Mouse (Mus musculus) cerebellum, postnatal 10 days (tissue): Measurements from ENCODE around the gene Nudt21.

Source experiments
- DNase-seq, 2 experiments: peaks; one replicate each; pipeline ENCODE4 v3.0.0; 2021; ENCODE audit warnings: mixed read lengths in 2 of 2

Nudt21 gene

DNA sequence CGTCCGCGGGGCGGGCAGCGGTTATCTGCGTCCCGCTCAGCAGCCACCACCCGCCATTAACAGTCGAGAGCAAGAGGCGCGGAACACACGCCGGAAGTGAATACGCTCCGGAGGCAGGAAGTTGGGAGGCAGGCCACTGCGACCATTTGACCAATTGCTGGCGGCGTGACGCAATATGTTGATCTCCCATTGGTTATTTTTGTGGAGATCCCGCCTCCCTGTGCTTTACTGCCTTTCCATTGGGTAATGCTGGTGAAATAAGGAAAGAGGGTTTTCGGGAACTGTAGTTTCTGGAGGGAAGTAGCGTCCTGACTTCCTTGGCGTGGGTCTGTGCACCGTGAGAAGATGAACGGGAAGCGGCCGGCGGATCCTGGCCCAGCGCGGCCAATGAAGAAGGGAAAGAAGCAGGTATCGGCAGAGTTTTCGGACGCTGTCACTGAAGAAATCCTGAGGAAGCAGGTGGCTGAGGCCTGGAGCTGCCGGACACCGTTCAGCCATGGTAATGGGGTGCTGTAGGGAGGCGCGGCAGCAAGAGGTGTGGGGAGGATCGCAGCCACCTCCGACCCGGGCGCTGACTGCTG lies at the start of gene Nudt21, which contains the start of gene Ogfod1:
TSS of gene Nudt21 (minus strand) at position 88 of the 581 bp plus-strand sequence.
TSS of gene Ogfod1 (plus strand) at position 255 of the 581 bp plus-strand sequence.
- peak; percentile 97 for DNase-seq

DNA sequence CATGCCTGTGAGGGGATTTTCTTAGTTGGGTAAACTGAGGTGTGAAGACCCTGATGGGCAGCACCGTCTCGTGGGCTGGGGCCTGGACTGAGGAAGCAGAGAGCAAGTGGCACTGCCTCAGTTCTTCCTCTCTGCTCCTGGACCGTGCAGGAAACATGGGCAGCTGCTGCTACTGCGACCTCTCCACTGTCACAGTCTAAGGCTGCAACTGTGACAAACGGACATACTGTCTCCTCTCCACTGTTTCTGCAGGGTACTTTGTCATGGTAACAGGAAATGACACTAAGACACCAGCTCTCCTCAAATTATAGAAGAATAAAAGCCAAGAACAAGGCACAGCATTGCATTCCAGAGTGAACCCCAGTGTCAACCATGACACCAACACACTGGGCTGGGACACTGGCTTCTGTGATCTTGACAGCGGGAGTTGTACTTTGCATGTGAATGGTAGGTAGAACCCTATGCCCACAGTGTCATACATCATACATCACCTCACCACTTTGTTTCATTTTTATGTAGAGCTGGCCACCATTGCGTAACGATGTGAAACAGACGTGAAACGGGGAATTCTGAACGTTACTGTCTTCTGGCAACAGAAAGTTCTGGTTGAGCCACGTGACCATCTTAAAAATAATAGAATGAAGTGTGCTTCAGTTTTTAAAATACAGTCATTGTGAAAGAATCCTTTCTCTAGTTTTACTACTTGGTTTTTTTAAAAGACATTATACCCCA lies 39.8 kb upstream of the Nudt21 start:
- DNase-seq: no peak

DNA sequence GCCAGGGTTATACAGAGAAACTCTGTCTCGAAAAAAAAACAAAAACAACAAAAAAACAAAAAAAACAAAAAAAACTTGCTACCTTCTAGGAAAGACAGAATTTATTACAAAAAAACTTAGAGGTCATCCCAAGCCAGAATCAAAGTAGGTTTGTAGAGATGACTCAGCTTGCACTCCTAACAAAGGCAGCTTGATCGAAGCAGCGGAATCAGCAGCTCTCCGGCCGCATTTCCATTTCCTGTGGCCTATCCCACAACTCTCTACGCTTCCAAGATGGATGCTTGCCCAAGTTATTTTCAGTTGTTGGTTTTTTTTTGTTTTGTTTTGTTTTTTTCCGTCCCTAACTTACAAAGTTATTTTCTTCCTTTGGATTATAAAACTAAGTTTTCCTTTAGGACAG lies 32.0 kb upstream of the Nudt21 start:
- no peak for DNase-seq

DNA sequence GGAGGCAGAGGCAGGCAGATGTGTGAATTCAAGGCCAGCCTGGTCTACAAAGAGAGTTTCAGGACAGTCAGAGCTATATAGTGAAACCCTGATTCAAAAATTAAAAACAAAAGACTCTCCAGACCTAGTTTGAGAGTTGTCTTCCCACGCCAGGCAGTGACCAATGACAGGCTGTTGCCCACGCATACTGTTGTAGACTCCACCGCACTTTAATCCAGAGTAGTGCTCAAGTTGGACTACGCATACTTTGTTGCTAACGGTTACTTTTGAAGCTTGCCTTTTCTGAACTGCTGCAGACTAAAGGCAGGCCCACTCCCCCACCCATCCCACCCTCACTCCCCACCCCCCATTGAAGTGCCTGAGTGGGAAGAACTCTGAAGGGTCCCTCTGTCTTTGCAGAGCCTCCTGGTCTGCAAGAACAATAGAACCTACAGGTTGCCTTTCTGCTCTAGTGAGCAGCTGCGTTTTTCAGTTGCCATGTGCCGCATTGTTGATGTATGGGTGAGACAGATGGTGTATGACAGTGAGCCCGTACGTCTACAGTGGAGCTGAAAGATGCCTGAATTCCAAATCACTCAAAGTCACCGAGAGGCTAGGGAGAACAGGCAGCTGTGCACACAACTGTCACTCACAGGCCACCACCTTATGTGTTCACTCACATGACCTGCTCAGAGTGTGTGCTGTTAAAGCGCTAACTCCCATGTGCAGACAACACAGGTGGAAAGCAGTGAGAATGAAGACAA lies 29.5 kb upstream of the Nudt21 start:
- no peak for DNase-seq

DNA sequence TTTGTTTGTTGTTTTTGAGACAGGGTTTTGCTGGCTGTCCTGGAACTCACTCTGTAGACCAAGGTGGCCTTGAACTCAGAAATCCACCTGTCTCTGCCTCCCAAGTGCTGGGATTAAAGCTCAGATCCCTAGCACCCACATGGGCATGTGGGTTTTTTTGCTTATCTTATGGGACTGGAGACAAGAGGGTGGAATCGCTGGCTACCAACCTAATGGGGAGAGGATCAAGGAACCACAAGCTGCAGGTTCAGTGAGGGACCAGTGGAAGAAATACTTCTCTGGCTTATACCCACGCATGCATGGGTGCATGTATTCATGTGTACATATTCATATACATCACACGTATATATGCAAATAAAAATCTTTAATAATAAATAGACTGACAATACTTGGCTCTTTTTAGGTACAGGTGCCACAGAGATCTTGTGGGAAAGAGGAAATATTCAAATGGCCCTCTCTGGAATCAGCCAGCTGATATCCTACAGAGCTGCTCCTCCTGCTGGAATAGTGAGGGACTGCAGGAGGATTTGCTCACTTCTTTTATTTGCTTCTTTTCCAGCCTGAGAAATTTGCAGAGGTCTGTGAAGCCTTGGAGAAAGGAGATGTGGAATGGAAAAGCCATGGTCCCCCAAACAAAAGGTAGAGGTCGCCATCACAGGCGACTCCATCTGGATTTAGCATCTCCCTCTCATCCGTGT lies 20.5 kb upstream of the Nudt21 start:
- peak; percentile 78 to 87 for DNase-seq

DNA sequence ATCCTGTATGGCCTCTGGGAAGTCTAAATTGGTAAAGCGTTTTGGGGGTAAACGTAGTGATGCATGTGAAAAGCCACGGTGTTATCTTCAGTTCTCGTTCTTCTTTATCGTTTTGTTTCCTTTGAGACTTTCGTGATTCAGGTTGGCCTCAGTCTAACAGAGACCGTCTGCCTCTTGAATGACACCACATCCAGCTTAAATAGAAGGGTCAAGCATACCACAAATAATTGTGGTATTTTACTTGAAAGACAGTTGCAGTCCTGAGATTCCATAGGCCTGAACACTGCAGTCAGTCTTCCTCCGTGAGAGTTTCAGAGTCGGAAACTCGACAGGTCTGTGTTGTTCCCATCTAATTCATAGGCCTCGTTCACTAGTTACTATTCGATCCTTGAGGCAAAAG lies 15.9 kb upstream of the Nudt21 start:
- DNase-seq: no peak

DNA sequence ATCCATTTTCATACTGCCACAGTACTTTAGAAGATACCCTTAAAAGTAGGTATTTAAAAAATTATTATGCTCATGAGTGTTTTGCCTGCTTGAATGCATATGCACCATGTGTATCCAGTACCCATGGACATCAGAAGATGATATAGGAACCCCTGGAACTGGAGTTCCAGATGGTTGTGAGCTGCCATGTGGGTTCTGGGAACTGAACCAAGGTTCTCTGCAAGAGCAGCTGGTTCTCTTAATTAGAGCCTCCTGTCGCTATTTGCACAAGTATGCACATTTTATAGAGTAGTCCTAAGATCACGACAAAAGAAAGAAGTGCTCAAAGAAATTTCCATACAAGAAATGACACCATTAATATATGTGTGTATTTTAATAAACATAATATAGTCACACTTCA lies 11.0 kb upstream of the Nudt21 start:
- DNase-seq: peak; percentile 57 to 64

DNA sequence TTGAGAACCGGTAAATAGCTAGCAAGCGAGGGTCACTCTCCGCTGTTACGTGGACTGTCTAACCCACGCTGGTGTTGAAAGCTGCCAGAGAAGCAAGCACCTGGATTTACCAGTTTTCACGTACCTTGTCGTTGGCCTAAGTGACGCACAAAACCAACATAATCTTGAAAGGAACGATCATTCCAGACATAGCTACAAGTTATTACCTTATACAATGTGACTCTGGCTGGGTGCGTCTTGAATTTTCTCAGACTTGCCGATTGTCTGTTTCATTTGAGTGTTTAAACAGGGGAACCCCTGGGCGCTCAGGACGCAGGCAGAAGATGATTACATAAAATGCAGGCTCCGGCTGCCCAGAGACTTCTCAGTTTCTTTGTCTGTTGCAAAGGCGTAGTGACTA lies 975 bp upstream of the Nudt21 start:
- DNase-seq: peak; percentile 20 to 26

DNA sequence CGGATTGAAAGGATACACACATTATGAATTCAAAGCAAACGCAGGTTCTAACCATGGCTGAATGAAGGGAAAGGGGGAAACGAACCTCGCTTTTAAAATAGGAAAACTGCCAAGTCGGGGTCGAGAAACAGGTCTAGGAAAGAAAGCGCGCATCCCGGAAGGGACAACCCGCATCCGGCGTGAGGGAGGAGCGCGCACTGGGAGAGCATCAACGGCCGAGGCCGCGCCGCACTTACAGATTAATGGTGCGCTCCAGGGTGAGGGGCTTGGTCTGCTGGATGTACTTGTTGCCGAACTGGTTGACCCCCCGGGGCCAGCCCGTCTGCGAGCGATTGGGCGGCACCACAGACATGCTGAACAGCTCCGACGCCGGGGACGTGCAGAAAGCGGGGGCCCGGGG lies 290 bp downstream of the Nudt21 start:
- DNase-seq: peak; percentile 81 to 83

DNA sequence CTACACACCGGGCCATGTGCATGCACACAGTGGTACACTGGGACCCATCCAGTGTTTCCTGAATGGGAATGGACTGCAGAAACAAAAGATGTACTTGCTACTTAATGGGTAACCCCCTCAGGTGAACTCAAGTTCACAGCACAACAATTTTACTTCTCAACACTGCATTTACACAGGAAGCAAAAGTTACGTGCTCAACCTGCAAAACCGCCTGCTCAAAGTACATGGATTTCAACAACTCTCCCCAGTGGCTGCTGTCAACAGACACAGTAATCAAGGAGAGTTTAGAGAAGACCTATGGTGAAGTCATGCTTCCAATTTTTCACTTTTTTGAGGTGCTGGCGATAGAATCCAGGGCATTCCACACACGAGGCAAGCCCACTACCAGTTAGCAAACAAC lies 1.6 kb downstream of the Nudt21 start:
- no peak for DNase-seq

DNA sequence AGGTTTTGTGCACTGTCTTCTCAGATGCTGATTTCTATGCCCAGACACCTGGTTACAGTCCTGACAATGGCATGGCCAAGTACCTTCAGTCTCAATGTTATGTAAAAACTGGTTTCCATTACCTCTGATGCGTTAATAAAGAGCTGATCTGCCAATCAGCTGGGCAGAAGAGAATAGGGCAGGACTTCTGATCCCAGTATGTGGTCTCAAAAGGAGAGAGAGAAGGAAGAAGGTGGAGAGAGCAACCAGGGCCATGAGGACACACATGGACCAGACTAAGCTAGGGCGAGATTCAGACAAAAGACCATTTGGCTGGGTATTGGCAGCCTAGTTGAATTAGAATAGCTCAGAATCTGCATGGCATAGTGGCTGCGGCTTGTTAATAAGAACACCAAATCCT lies 3.2 kb downstream of the Nudt21 start:
- DNase-seq: no peak

DNA sequence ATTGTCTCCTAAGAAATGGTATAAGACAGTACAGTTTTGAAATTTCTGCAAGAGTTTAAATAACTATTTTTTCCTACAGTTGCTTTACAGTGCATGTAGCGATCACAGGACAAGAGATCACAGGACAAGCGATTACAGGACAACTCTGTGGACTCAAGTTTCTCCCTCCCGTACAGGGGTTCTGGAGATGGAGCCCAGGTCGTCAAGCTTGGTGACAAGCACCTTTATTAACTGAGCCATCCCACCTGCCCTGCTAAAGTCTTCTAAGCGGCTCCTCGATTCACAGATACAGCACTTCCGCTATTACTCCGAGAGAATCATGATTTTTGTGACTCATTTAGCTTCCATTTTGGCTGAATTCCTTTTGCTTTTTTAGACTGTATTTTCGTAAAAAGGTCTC lies 7.1 kb downstream of the Nudt21 start:
- no peak for DNase-seq

DNA sequence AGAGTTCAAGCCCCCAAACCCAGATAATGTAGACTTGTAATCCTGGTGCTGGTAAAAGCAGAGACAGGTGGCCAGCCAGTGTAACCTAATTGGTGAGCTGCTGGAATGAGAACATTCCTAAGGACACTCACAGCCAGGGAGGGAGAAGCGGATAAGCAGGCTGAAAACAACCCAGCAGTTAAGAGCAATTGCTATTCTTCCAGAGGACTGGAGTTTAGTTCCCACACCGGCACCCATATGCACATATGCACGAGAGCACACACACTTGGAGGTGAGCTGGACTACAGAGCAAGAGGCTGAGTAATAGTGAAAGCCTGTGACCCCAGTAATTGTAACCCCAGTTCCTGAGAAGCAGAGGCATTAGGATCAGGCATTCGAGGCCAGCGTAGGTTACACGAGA lies 12.9 kb downstream of the Nudt21 start:
- DNase-seq: no peak

DNA sequence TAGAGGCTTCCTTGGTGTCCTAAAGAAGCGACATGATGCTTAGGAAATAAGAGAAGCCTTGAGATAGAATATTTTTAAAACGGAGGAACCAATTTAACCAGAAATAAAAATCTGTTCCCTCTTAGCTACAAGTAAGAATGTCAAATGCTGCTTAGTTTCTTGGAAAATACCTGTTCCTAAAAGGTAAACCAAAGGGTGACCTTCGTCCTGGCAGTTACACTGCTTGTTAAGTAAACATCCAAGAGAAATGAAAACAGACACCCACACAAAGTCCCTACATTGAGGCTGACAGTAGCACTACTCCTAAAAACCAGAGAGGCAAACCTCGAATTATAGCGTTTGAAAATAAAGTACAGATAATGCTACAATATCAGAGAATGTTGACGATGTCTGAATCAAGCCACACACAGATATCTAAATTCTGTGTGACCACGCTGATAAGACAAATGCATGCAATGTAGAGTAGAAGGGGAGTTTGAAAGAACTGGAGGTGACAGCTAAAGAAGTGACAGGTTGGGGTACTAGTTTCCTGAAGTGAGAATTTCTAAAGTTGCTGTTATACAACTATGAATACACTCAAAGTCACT lies 23.7 kb downstream of the Nudt21 start:
- DNase-seq: no peak

DNA sequence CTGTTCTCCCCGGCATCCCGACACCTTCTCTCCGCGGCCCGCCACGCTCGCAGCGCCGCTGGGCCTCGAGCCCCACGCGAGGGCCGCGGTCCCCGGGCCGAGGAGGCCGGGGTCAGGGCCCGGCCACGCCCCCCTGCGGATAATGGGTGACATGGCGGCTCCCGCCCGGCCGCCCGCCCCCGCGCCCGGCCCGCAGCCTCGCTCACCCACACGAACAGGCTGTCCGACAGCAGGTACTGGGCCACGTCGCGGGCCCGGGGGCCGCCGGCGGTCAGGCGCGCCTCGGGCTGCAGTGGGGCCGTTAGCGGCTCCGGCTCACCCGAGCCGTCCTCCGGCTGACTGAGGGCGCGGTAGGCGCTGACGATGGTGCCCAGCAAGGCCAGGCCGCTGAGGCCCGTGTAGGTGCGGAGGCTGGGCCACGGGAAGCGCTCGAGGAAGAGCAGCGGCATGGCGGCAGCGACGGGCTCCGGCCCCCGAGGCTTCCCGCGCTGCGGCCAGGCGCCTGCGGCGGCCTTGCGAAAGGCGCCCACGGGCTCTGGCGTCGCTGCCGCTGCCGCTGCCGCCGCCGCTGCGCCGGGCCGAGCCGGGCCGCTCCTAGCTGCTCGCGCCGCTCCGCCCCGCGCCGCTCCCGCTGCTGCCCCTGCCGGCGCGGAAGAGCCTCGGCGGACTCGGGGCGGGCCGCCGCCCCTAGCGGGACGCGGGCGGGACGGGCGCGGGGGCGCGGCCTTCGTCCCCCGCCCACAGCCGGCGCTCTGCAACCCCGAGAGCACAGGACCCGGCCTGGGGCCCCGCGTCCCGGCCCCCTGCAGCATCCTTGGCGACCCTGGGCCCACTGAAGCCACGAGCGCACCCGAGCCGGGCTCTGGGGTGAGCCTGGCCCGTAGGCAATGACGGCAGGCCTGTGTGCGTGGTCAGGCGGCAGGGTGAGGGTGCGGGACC lies 24.5 kb downstream of the Nudt21 start, which contains the start of gene Amfr:
TSS of gene Amfr (minus strand) at position 830 of the 939 bp plus-strand sequence.
- DNase-seq: peak; percentile 87 to 89

DNA sequence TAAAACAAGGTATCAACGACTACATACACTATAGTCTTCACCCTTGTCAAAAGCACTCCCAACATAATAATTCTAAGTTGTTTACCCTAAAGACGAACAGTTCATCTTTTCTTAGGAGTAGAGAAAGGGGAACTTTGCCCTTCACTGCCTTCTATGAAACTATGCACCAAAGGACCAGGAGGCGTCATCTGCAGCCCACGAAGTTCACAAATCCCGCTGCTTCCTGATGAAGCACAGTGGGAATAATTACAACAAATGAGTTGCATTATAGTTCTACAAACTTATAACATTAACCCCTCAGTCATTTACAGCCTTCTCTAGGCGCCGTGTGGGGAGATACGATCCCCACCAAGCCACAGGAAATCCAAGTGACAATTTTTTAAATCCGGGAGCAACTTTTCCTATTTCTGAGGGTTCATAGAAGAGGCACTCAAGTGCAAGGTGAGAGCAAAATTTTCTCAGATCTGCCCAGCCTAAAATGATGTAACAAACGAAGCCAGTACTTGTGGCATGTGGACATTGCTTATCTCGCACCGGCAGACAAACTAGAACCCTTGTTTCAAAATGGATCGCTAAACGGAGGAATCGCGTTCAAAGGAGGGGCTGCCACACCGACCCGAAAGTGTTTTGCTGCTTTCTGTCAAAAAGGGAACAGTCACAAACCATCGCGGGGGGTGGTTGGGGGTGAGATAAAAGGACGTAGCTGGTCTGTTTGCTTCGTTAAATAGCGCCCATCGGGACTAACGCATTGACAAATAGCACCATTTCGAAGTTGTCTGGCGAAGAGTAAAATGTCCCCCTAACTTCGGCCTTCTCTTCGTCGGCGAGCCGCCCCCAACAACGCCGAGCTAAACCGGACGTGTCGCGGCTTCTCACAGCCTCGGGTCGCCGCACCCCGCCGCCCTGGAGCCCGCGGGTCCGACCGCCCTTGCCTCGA lies 25.5 kb downstream of the Nudt21 start:
- DNase-seq: no peak

DNA sequence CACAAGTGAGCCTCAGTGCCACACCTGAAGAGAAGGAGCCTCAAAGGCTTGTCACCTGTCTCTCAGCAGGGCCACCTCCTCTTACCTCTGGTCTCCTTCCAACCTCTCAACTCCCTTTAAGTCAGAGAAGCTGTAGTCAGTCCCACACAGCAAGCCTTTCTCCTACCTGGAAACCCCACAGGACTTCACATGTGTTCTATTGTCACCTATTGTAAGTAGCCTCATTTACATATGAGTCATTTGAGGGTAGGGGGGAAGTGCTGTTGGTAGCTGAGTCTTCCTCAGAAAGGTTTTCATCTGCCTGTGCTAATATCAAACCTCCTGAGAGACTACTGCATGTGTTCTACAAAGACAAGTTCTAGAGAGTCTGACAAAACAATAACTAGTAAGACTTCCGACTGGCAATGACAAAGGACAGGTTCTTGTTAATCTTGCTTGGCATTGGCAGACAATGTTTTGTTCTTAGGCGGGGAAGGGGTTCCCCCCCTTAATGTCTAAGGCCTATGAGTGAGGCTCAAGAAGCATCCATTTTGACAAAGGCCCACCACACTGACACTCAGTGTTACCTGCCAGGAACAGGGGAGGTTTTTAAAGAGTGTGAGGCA lies 26.6 kb downstream of the Nudt21 start:
- DNase-seq: no peak

DNA sequence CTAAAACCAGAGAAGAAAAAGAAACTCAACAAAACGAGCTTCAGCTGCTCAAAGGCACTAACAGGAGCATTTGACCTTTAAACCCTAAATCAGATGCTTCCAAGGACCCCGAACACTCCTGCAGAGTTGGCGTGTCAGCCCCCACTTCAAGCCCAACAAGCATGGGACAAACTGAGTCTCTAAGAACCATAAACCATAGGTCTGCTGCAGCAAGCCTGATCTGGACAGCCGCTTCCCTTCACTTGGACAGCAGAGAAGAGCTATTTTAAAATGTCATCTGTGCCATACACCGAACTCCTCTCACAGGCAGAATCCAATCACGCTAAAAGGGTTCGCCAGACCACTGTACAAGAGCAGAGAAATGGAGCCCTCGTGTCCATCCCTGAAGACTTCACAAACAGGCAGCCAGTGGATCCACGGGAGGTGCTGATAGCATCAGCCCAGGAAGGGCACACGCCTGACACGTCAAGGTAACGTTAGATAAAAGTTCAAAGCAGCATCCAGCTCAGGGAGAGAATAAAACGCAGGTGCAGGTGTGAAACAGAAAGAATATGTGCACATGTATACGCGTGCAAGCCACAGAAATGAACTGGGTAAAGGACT lies 27.5 kb downstream of the Nudt21 start:
- no peak for DNase-seq

DNA sequence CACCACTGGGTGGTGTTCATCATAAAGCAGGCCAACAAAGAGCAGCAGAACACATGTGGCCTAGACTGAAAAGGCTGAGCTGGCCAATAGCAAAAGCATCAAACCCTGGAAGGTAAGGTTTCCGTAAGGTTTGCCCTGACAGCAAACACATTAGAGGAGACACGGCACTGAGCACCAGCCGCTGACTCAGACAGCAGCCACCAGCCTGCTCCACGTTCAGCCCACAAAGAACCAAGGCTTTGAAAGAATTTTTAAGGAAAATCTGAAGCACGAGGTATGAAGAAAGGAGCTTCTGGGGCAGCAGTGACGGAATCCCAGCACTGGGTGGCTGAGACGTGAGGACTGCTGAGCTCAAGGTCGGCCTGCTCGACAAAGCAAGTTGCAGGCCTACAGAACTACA lies 32.7 kb downstream of the Nudt21 start:
- no peak for DNase-seq

DNA sequence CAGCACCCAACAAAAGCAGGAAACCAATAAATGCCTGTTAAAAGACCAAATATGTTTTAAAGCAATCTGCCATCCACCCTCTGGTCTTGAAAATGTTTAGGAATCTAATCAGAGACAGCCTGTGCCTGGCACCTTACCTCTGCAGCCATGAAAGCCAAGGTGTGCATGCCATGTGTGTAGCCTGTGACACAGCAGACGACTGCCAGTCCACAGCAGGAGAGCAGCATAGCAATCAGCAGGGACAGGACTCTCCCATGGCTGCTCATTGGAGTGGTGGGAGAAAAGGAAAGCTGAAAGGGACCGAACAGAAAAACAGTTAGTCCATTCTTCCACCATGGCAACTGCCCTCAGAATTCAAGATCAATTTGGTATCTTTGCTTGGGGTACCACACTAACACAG lies 37.9 kb downstream of the Nudt21 start:
- peak in 1 of 2 experiments; percentile 34 for DNase-seq
